Mouse (Mus musculus): Measurements from ENCODE around the gene Pla2g3.

The Pla2g3 gene

DNA sequence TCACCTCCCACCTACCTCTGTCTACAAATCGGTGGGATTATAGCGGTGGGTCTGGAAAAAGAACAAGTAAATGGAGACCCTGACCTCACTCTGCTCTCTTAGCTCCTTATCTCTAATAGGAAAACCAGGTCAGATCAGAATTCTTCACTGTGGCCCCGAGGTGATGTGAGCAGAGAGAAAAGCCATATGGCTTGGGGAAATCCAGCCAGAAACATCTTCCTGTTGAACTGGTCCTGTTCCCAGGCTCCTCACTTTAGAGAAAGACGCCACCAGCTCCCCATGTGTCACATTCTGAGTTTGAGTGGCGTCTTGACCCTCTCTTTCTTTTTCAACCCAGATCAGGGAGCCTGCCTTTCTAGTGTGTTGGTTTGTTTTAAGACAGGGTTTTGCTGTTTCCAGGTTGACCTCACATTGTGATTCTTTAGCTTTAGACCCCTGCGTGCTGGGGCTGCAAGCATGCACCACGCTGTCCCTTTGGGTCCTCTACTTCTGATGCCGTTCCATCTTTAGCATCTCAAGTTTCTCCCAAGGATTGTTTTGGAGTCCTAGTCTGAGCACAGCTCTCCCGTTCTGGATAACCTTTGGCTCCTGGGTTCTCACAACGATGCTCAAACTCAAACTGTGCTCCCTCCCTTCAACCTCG is 31.8 kb downstream of the Pla2g3 start:
- no peak for DNase-seq (ENCODE audit: low read depth)

DNA sequence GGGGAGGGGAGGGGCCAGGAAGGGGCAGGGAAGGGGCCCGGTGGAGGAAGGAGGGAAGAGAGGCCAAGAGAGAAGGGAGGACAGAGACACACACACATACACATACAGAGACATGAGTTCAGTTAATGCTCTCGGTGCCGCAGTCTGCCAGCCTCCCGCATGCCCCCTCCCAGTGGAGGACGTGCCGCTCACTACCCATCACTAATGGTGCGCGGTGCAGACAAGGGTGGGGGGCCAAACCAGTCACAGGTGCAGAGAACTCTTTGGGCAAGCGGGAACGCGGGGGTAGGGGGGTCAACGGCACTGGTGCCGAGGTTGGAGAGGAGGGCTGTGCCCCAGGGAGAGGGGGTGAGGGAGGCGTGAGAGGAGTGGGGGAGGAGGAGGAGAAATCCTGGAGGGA is 32.8 kb downstream of the Pla2g3 start:
- DNase-seq (ENCODE audit: low read depth), result no peak

- no peak for DNase-seq (ENCODE audit: low read depth)
Observed at GRCm38 (mm10) chr11:3521339-3522224, 33.5 kb downstream of the Pla2g3 start.

DNA sequence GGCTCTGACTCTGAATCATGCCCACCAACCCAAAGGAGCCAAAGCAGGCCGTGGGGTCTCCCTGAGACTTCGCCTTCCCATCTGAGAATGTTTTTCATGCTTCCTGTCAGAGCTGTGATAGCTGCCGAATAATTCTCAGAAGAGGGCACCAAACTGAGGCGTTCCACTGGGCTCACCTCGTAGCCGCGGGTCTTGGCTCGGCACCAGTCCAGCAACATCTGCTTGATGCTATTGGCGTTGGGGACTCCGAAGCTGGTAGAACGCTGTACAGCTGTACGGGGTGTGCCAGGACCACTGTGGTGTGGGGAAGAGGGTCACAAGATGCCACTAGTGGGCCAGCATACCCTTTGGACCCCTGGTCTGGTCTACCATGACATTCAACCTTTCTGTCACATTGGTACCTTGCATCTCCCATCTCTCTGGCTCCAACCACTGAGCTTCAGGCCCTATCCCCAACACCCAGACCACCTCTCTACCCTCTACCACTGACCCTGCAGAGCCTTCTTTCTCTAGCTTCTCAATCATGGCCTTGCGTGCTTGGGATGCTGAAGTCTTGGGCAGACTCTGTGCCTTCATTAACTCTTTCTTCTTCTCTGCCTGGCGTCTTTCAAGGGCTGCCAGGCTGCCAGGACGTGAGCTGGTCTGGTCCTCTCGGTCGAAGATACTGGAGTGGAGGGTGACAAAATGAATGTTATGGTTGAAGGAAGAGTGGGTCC is 34.4 kb downstream of the Pla2g3 start:
- no peak for DNase-seq (ENCODE audit: low read depth)

- DNase-seq (ENCODE audit: low read depth), result no peak
Observed at GRCm38 (mm10) chr11:3523840-3524582, 35.9 kb downstream of the Pla2g3 start.

GRCm38 (mm10) chr11:3525560-3525959 is 37.5 kb downstream of the Pla2g3 start:
- DNase-seq (ENCODE audit: low read depth), result no peak

DNA sequence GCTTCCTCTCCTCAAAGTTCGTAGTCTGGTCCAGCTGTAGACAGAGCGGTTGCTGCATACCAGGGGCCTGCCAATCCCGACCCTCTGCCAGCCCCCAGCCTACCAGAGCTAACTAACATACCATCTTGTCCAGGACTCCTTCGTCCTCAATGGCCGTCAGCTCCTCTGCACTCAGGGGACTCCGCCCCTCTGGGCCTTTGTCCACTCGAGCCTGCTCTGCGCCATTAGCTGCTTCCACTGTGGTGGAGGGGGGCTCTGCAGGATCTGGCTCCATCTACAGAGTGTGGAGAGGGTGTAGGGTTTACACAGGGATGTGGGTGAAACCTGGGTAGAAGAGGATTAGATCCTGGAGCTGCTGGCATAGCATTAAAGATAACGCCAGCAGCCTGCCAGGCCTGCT is 38.1 kb downstream of the Pla2g3 start:
- no peak for DNase-seq (ENCODE audit: low read depth)

DNA sequence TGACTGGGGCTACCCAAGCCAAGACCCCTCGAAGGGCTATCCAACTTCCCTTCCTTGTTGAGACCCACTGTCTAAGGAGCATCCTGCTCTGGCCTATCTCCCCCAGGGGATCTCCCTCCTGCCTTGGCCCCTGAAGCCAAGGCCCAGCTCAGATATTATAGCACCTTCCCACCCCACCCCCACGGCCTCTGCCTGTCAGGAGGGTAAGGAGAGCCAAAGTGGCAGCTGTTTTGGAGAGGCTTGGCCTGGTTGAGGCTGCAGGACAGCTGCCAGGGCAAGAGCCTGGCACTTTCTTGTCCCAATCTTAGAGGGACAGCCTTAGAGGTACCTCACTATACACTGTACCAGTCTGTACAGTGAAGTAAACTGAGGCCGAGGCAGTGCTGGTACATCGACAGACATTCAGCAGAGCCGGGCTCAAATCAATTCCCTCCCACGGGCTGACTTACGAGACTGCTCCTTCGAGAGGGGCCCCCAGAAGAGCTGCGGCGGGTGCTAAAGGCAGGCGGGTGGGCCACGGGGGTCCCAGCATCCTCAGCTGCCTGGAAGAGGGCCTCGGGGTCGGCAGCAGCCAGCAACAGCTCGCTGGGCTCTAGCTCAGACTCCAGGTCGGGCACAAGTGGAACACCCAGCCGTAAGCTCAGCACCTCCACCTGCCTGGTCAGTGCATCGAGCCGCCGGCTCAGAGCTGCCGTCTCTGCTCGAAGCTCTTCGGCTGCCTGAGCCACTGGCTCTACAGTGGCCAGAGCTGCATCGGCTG is 39.1 kb downstream of the Pla2g3 start:
- no peak for DNase-seq (ENCODE audit: low read depth)

DNA sequence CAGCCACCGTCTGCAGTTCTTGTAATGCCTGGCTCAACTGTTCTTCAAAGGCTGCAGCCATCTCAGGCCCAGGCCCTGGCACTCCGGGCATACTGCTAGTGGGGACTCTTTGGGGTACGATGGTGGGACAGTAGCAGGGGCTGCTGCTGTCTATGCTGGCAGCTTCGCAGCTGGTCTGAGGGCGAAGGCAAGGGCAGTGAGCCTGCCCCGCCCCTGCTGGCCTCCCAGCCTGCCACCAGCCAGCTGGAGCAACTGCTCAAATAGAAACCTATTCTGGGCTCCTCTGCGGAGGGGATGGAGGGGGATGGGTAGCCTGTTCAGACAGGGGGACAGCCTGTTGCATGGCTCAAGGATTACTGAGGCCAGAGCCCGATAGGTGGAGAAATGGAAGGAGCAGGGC is 39.7 kb downstream of the Pla2g3 start:
- DNase-seq (ENCODE audit: low read depth), result no peak

DNA sequence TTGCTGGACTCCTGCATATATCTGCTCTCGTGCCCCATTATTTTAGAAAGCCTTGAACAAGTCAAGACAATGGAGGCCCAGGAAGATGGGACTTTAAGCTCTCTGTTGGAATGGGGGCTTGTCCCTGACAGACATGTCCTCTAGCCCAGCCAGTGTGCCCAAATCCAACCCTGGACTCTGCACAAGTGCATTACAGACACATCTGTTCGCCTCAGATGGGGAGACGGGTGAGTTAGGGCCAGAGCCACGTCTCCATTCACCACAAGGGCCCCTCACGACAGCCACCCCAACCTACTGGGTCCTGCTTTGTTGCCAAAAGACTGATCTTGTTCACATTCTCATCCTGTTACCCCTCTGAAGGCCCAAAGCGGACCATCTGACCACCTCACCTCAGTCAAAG is 40.1 kb downstream of the Pla2g3 start:
- DNase-seq (ENCODE audit: low read depth), result no peak

GRCm38 (mm10) chr11:3529476-3530252 is 41.6 kb downstream of the Pla2g3 start:
- DNase-seq (ENCODE audit: low read depth), result no peak

DNA sequence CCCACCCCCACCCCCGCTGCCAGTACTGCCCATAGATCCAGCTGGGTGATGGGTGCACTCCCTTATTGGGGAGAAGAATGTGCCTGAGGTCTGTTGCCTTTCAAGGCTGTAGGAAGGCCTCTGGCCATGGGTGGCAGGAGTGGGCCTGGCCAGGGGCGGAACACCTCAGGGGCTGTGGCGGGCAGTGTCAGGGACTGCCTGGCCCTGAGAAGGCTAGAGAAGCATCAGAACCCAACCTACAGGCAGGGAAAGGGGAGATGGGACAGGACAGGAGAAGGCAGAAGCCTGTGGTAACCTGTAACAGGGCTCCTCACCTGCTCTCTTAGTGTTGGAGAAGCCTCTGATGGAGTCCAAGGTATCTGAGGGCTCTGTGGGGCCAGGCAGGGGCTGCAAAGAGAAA is 42.6 kb downstream of the Pla2g3 start:
- no peak for DNase-seq (ENCODE audit: low read depth)

DNA sequence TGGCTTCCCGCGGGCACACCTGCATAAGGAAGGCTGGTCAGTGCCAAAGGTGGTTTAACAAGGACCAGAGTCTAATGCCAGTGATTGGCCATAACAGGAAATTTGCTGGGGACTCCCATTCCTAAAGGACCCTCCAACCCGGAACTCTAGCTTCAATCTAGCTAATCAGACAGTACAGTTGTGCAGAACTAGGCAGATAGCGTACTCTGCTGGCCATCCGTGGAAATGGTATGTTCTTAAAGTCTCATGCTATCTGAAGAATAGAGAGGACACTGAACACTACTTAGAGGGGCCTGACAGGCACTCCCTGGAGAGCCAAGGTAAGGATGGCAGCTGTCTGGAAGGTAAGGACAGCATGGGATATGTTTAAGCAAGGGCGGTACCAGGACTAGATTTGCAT is 43.5 kb downstream of the Pla2g3 start:
- DNase-seq (ENCODE audit: low read depth), result no peak

GRCm38 (mm10) chr11:3532101-3532931 is 44.2 kb downstream of the Pla2g3 start:
- no peak for DNase-seq (ENCODE audit: low read depth)

- no peak for DNase-seq (ENCODE audit: low read depth)
Observed at GRCm38 (mm10) chr11:3533406-3533932, 45.4 kb downstream of the Pla2g3 start.

DNA sequence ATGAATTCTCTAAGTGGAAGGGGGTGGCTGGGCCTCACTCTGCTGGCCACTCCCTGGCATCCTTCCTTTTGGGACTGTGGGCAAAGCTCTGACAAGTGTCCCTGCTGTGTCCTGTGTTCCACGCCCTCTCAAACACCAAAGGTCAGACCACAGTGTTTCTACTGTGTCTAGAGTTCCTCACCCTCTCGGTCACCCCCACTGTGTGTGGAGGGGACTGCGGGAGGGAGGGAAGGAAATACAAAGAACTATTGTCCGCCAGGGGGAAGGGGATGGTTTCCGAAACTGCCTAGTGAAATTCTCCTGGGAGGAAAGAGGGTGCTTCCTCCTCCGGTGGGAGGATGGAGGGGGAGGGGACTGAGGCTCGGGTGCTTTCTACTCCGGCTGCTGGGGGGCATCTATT is 46.9 kb downstream of the Pla2g3 start:
- DNase-seq (ENCODE audit: low read depth), result no peak

DNA sequence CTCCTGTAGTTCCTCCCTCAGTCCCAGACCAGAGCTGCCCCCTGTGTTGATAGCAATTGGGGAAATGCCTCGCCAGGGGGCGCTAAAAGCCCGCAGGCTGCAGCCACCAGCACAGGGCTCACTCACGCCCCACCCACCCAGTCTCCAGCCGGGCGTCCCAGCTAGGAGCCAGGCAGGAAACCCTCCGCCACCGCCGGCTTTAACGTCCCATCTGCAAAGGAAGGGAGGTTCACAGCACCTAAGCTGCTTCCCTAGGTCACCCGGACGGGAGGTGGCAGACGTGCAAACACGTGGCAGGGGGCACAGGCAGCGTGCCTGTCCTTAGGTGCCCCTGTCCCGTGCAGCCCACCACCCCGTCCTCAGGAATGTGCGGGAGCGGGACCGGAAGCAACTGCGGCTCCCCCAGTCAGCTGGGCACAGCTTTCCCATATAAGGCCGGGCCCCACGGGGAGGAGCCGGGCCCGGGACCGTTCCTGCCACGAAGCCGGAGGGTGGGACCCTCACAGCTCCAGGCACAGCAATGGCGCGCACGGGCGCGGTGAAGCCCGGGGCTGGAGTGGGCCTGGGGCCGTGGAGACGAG is 47.4 kb downstream of the Pla2g3 start:
- DNase-seq (ENCODE audit: low read depth), result peak; percentile 98

DNA sequence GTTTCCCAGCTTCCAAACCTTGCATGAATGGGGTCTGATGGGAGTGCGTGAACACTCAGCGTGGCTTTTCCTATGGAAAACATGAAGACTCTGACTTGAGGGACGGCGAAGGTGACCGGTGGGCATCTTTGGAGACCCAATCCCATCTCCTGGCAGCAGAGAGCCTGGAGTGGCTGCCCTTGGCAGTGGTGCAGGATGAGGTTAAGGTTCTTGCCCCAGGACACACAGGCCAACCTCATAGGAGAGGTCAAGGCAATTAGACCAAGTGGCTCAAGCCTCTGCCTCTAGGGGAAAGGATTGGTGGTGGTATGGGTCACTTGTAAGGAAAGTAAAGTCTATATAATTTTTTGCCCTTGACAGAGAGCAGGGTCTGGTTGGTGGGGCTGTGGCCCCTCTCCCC is 48.0 kb downstream of the Pla2g3 start:
- DNase-seq (ENCODE audit: low read depth), result no peak

GRCm38 (mm10) chr11:3536745-3537333 is 48.8 kb downstream of the Pla2g3 start:
- DNase-seq (ENCODE audit: low read depth), result no peak
